Mouse (Mus musculus) c-Kit-positive CD71-negative TER-119-negative erythroid progenitor cells, embryonic 14.5 days (primary cell): Measurements from ENCODE around the gene Rimbp3.
"Not testable (repeated sequence)": the region's sequence is repeated elsewhere in the genome, so short reads cannot be mapped to it uniquely, and the experiment has no call there.

ENCODE experiments used
- DNase-seq: peaks from one replicate; pipeline ENCODE4 v3.0.0-alpha.2; 2013; ENCODE audit warnings: low read depth

Rimbp3 gene

GRCm38 (mm10) chr16:17208389-17209361 lies at the start of gene Rimbp3:
Rimbp3 (plus strand) TSS chr16:17208603.
- DNase-seq: peak; percentile 69

GRCm38 (mm10) chr16:17165478-17165877 lies 42.9 kb upstream of the Rimbp3 start:
- DNase-seq: not testable (repeated sequence)

GRCm38 (mm10) chr16:17167179-17167578 lies 41.2 kb upstream of the Rimbp3 start:
- DNase-seq: no peak

GRCm38 (mm10) chr16:17168049-17168448 lies 40.4 kb upstream of the Rimbp3 start:
- no peak for DNase-seq

GRCm38 (mm10) chr16:17175765-17176164 lies 32.6 kb upstream of the Rimbp3 start:
- no peak for DNase-seq

- DNase-seq: no peak
Measured at GRCm38 (mm10) chr16:17177623-17178170, 30.7 kb upstream of the Rimbp3 start.

GRCm38 (mm10) chr16:17179706-17180105 lies 28.7 kb upstream of the Rimbp3 start:
- DNase-seq: no peak

GRCm38 (mm10) chr16:17181382-17181781 lies 27.0 kb upstream of the Rimbp3 start:
- peak; percentile 60 for DNase-seq

- no peak for DNase-seq
Measured at GRCm38 (mm10) chr16:17182136-17182535, 26.3 kb upstream of the Rimbp3 start.

- no peak for DNase-seq
Measured at GRCm38 (mm10) chr16:17183003-17183402, 25.4 kb upstream of the Rimbp3 start.

GRCm38 (mm10) chr16:17185475-17185874 lies 22.9 kb upstream of the Rimbp3 start:
- no peak for DNase-seq

GRCm38 (mm10) chr16:17193823-17194222 lies 14.6 kb upstream of the Rimbp3 start:
- no peak for DNase-seq

- no peak for DNase-seq
Measured at GRCm38 (mm10) chr16:17200121-17200952, 8.1 kb upstream of the Rimbp3 start.

GRCm38 (mm10) chr16:17200953-17201707 lies 7.3 kb upstream of the Rimbp3 start:
- peak; percentile 64 for DNase-seq

GRCm38 (mm10) chr16:17201977-17202376 lies 6.4 kb upstream of the Rimbp3 start:
- DNase-seq: no peak

- DNase-seq: no peak
Measured at GRCm38 (mm10) chr16:17202549-17202948, 5.9 kb upstream of the Rimbp3 start, which contains the start of gene Ube2l3. Ube2l3 (minus strand) TSS chr16:17202649.

GRCm38 (mm10) chr16:17204990-17205389 lies 3.4 kb upstream of the Rimbp3 start:
- DNase-seq: no peak

GRCm38 (mm10) chr16:17209404-17209960 lies 1.1 kb downstream of the Rimbp3 start:
- no peak for DNase-seq

GRCm38 (mm10) chr16:17209981-17210838 lies 1.8 kb downstream of the Rimbp3 start:
- peak; percentile 86 for DNase-seq

GRCm38 (mm10) chr16:17216934-17217633 lies 8.7 kb downstream of the Rimbp3 start:
- no peak for DNase-seq
